Mouse (Mus musculus) adrenal gland, adult 18-20 months (tissue): ENCODE results near the gene Olfr138. TPM values are rescaled to one million over a fixed set of nuclear protein-coding genes. Genes with fewer than 3 reads are reported as not detected.

Experiments
- DNase-seq, 2 experiments: peaks; one replicate each; pipeline ENCODE4 v3.0.0; 2021 to 2022; ENCODE audit warnings: low spot score in 2 of 2
- long read RNA-seq, 2 experiments: library from polyadenylated mRNA; stranded (forward); transcript quantifications; one replicate each; pipeline ENCODE4 v2.0.0; 2021
- total RNA-seq, 2 experiments: library from RNA; stranded (reverse); gene quantifications; 1 replicate in 1 of 2; 2 replicates in 1 of 2; pipeline ENCODE4 v1.2.3; 2021

Olfr138 gene
- not detected for total RNA-seq
- long read RNA-seq, experiment 1, result 0 reads
- long read RNA-seq, experiment 2, result 0 reads

- no peak for DNase-seq
Measured at GRCm38 (mm10) chr17:38260735-38261134, at the start of gene Olfr138. Gene Olfr138, plus strand, starts transcription at chr17:38261035.

GRCm38 (mm10) chr17:38307470-38307869 is 46.6 kb downstream of the Olfr138 start, which contains the start of gene Olfr137:
Gene Olfr137, minus strand, starts transcription at chr17:38307570.
- DNase-seq, result no peak

Other genes with a start within 250 kb of the Olfr138 start
- not detected for gene Olfr129, start 201.0 kb upstream of the Olfr138 start, total RNA-seq
- not detected for gene Olfr130, start 197.1 kb upstream of the Olfr138 start, total RNA-seq
- gene Olfr131, start 172.3 kb upstream of the Olfr138 start, total RNA-seq, result not detected
- gene Olfr132, start 126.5 kb upstream of the Olfr138 start, total RNA-seq, result not detected
- gene Olfr133, start 115.8 kb upstream of the Olfr138 start, total RNA-seq, result not detected
- gene Olfr134, start 89.6 kb upstream of the Olfr138 start, total RNA-seq, result not detected
- gene Olfr135, start 56.7 kb upstream of the Olfr138 start, total RNA-seq, result not detected
- gene Olfr137, start 46.5 kb downstream of the Olfr138 start, total RNA-seq, result not detected
- not detected for gene Olfr136, start 68.8 kb downstream of the Olfr138 start, total RNA-seq
- gene Esp36, start 159.2 kb downstream of the Olfr138 start, total RNA-seq, result not detected